In genomic region chr2:168769259-168769658, GRCm38 (mm10) we compare ENCODE assay signal across 27 mouse cellular contexts. TPM values are rescaled to one million over a fixed set of nuclear protein-coding genes. Genes with fewer than 3 reads are reported as not detected.
DNase-seq lines count a peak whose midpoint lies in the region; ATAC-seq and TF ChIP-seq lines count a peak whose summit lies in the region.
"Had no signal": no experiment of that assay in that cellular context is flagged by ENCODE, and none has a peak within 500 bp of the region (broad histone marks: within the 10 kb centered on the region; RNA-seq: fewer than 3 reads in every experiment).

No protein-coding gene starts in this region.

- H3K9ac ChIP-seq in midbrain, postnatal 0 days (replicated peaks; ENCODE audit: low read length, poor library complexity, severe bottlenecking): no peak overlapping the region
- 0 out of 2 replicates have a peak overlapping the region, but pooled peaks have one; percentile 11 for H3K9ac ChIP-seq in ES-Bruce4 (ENCODE audit: low read depth, poor library complexity, severe bottlenecking)
- peak overlapping the region; percentile 15; the same call in 1 of the 2 replicates for H3K9ac ChIP-seq in ES-E14 (ENCODE audit: insufficient read depth, low read depth, low read length, poor library complexity, severe bottlenecking)
- no peak overlapping the region for H3K9ac ChIP-seq in forebrain, postnatal 0 days
- H3K9ac ChIP-seq: embryonic facial prominence, embryonic 12.5 days; embryonic facial prominence, embryonic 15.5 days; forebrain, embryonic 12.5 days had no signal

- no peak for ATAC-seq in midbrain, postnatal 0 days (ENCODE audit: low FRiP score)
- ATAC-seq in forebrain, postnatal 0 days: no peak
- ATAC-seq: forebrain, embryonic 14.5 days; forebrain, embryonic 16.5 days had no signal

- H3K4me1 ChIP-seq in midbrain, embryonic 10.5 days: peaks cover 40% of the 10 kb centered on the region
- H3K4me1 ChIP-seq in midbrain, postnatal 0 days (ENCODE audit: insufficient read depth, low read length): peaks cover 2% of the 10 kb centered on the region; the same call in 1 of the 2 replicates
- peaks cover 8% of the 10 kb centered on the region for H3K4me1 ChIP-seq in ES-Bruce4 (ENCODE audit: control insufficient read depth, insufficient read depth, low read length)
- H3K4me1 ChIP-seq in ES-E14 (ENCODE audit: control insufficient read depth in 2 of 2, insufficient read depth in 2 of 2, low read length in 2 of 2, poor library complexity in 1 of 2): peaks cover 5 to 18% of the 10 kb centered on the region in 2 experiments
- peaks cover 4% of the 10 kb centered on the region; the same call in 1 of the 2 replicates for H3K4me1 ChIP-seq in forebrain, postnatal 0 days (ENCODE audit: insufficient read depth)

- no peaks in the 10 kb centered on the region for H3K9me3 ChIP-seq in midbrain, embryonic 10.5 days (replicated peaks)
- H3K9me3 ChIP-seq in midbrain, postnatal 0 days (ENCODE audit: low read length): no peaks in the 10 kb centered on the region
- H3K9me3 ChIP-seq in ES-Bruce4 (replicated peaks; ENCODE audit: control insufficient read depth, insufficient read depth, low read length, poor library complexity, severe bottlenecking): no peaks in the 10 kb centered on the region
- H3K9me3 ChIP-seq in ES-E14 (ENCODE audit: control insufficient read depth, insufficient read depth, low read depth, low read length): no peaks in the 10 kb centered on the region
- no peaks in the 10 kb centered on the region for H3K9me3 ChIP-seq in forebrain, postnatal 0 days (ENCODE audit: low read length)
- H3K9me3 ChIP-seq: embryonic facial prominence, embryonic 12.5 days; embryonic facial prominence, embryonic 15.5 days; forebrain, embryonic 10.5 days; forebrain, embryonic 12.5 days had no signal

- in situ Hi-C loops in ES-E14 (cut with MboI; ENCODE audit: low sequenced_read_pairs in 2 of 2, unreplicated experiment in 2 of 2): no loop called here

- TF ChIP-seq CTCF in midbrain, postnatal 0 days (IDR thresholded peaks at IDR 0.05): no peak
- no peak for TF ChIP-seq CTCF in ES-Bruce4 (IDR thresholded peaks at IDR 0.05; ENCODE audit: low read depth, low read length)
- no peak for TF ChIP-seq CTCF in forebrain, postnatal 0 days (IDR thresholded peaks at IDR 0.05; ENCODE audit: low read depth)

- H3K27ac ChIP-seq in midbrain, embryonic 10.5 days (replicated peaks): peak overlapping the region; percentile 15; the same call in 1 of the 2 replicates
- H3K27ac ChIP-seq in midbrain, postnatal 0 days (ENCODE audit: low read depth, low read length): no peak overlapping the region
- H3K27ac ChIP-seq in ES-Bruce4 (ENCODE audit: insufficient read depth, low read length) (peak overlapping the region; percentile 97), ES-E14 (ENCODE audit: insufficient read depth, low read depth, low read length, poor library complexity, severe bottlenecking) (peak overlapping the region; percentile 56; the same call in 1 of the 2 replicates)
- no peak overlapping the region for H3K27ac ChIP-seq in forebrain, postnatal 0 days (ENCODE audit: low read depth, low read length)
- H3K27ac ChIP-seq: embryonic facial prominence, embryonic 12.5 days; embryonic facial prominence, embryonic 15.5 days; forebrain, embryonic 10.5 days; forebrain, embryonic 12.5 days had no signal

- peak overlapping the region; percentile 7; the same call in 1 of the 2 replicates for H3K4me3 ChIP-seq in midbrain, embryonic 10.5 days
- no peak overlapping the region for H3K4me3 ChIP-seq in midbrain, postnatal 0 days (ENCODE audit: low read depth, low read length)
- peak overlapping the region; percentile 29 for H3K4me3 ChIP-seq in ES-Bruce4 (ENCODE audit: low read depth, low read length)
- H3K4me3 ChIP-seq in ES-E14 (ENCODE audit: insufficient read depth in 1 of 2, low read depth in 1 of 2, low read length in 2 of 2, poor library complexity in 1 of 2, severe bottlenecking in 1 of 2): no peak overlapping the region
- H3K4me3 ChIP-seq in forebrain, postnatal 0 days (ENCODE audit: low read depth, low read length): no peak overlapping the region
- H3K4me3 ChIP-seq: embryonic facial prominence, embryonic 12.5 days; embryonic facial prominence, embryonic 15.5 days; erythroblast, embryonic 14.5 days; forebrain, embryonic 10.5 days; forebrain, embryonic 12.5 days had no signal

- H3K4me2 ChIP-seq in midbrain, postnatal 0 days (ENCODE audit: low read depth, low read length, poor library complexity, severe bottlenecking): no peak overlapping the region
- H3K4me2 ChIP-seq in forebrain, postnatal 0 days (ENCODE audit: low read depth): no peak overlapping the region; the same call in 1 of the 2 replicates
- H3K4me2 ChIP-seq: embryonic facial prominence, embryonic 12.5 days; embryonic facial prominence, embryonic 15.5 days; forebrain, embryonic 12.5 days had no signal

- no peak for DNase-seq in midbrain, embryonic 10.5 days (ENCODE audit: low spot score)
- no peak for DNase-seq in midbrain, postnatal 0 days (ENCODE audit: low spot score)
- DNase-seq in ES-E14 (ENCODE audit: low read depth, low spot score): peak; percentile 73
- DNase-seq in ZHBTc4 (ENCODE audit: low read depth, low spot score): peak; percentile 86
- no peak for DNase-seq in forebrain, postnatal 0 days
- no peak for DNase-seq in thymus, postnatal 10 days (ENCODE audit: low spot score in 2 of 2)
- no peak for DNase-seq in thymus, postnatal 36 days
- DNase-seq: adrenal gland, adult 8-10 months; adrenal gland, postnatal 14 days; adrenal gland, postnatal 36 days; cerebellum, adult 11-12 months; cerebellum, adult 2 months; cerebellum, adult 9-10 months; cerebellum, postnatal 10 days; cerebellum, postnatal 36 days; embryo, embryonic 11 days had no signal

- peaks cover 31% of the 10 kb centered on the region for H3K27me3 ChIP-seq in midbrain, embryonic 10.5 days (ENCODE audit: low read depth, poor library complexity, severe bottlenecking)
- H3K27me3 ChIP-seq in midbrain, postnatal 0 days (ENCODE audit: insufficient read depth, low read length): peaks cover 22% of the 10 kb centered on the region
- no peaks in the 10 kb centered on the region for H3K27me3 ChIP-seq in ES-Bruce4 (ENCODE audit: control insufficient read depth, insufficient read depth, low read length, poor library complexity, severe bottlenecking)
- H3K27me3 ChIP-seq in forebrain, postnatal 0 days (ENCODE audit: insufficient read depth, low read length): peaks cover 46% of the 10 kb centered on the region

- 34% methylated on average over 8 of the region's 8 CpGs for WGBS in midbrain, embryonic 10.5 days
- 32% methylated on average over 8 of the region's 8 CpGs for whole genome bisulfite sequencing in midbrain, postnatal 0 days
- WGBS in forebrain, postnatal 0 days: 31% methylated on average over 8 of the region's 8 CpGs

- TF ChIP-seq EP300 in ES-Bruce4 (IDR thresholded peaks at IDR 0.05; ENCODE audit: insufficient read depth, low read depth, low read length): peak; percentile 89

- TF ChIP-seq POLR2A in ES-Bruce4 (IDR thresholded peaks at IDR 0.05; ENCODE audit: insufficient read depth, low read length): no peak

- no peaks in the 10 kb centered on the region for H3K36me3 ChIP-seq in midbrain, embryonic 10.5 days
- peaks cover 4% of the 10 kb centered on the region; the same call in 1 of the 2 replicates for H3K36me3 ChIP-seq in midbrain, postnatal 0 days (ENCODE audit: insufficient read depth, low read length)
- H3K36me3 ChIP-seq in ES-Bruce4 (ENCODE audit: control insufficient read depth, insufficient read depth, low read length, poor library complexity, severe bottlenecking) (no peaks in the 10 kb centered on the region), ES-E14 (ENCODE audit: control insufficient read depth, insufficient read depth, low read length, poor library complexity, severe bottlenecking) (no peaks in the 10 kb centered on the region)
- no peaks in the 10 kb centered on the region; the same call in 1 of the 2 replicates for H3K36me3 ChIP-seq in forebrain, postnatal 0 days (ENCODE audit: insufficient read depth)
- H3K36me3 ChIP-seq: embryonic facial prominence, embryonic 12.5 days; embryonic facial prominence, embryonic 15.5 days; forebrain, embryonic 10.5 days; forebrain, embryonic 12.5 days had no signal

TF ChIP-seq in ES-E14, 5 proteins besides CTCF, POLR2A, EP300 and RAD21:
- TF ChIP-seq ZC3H11A (IDR thresholded peaks at IDR 0.05; ENCODE audit: borderline replicate concordance, low read depth, low read length): no peak
- TF ChIP-seq MAFK (IDR thresholded peaks at IDR 0.05; ENCODE audit: insufficient read depth, low read depth, low read length): no peak
- TF ChIP-seq ZNF384 (IDR thresholded peaks at IDR 0.05; ENCODE audit: low read depth, low read length): no peak
- no peak for TF ChIP-seq CHD2 (IDR thresholded peaks at IDR 0.05; ENCODE audit: low read depth, low read length)
- no peak for TF ChIP-seq HCFC1 (IDR thresholded peaks at IDR 0.05; ENCODE audit: borderline replicate concordance, insufficient read depth, low read length)
TF ChIP-seq in ES-E14: peak in this region for 0.

RNA-seq across cellular contexts. Expression of gene Sall4, which starts 1.5 kb away (rescaled TPM):
- 53.9 and 74.3 TPM in 2 replicates for polyA plus RNA-seq in midbrain, embryonic 10.5 days (2016; fragmentation: Nextera tagmentation; extraction: Ambion mirVana)
- 0.60 and 1.8 TPM in 2 replicates for total RNA-seq in midbrain, postnatal 0 days (2014; rRNA removed)
- polyA plus RNA-seq in midbrain, postnatal 0 days (2015; fragmentation: Nextera tagmentation; extraction: Ambion mirVana): 0.54 and 0.87 TPM in 2 replicates
- 244 and 245 TPM in 2 replicates for polyA plus RNA-seq in ES-Bruce4 (2011; ENCODE audit: insufficient read depth, insufficient read length, low read depth, missing spikeins)
- total RNA-seq in ES-E14 (2012; rRNA removed): 119 and 143 TPM in 2 replicates
- 0.10 and 0.31 TPM in 2 replicates for total RNA-seq in forebrain, postnatal 0 days (2014; rRNA removed)
- 0.05 and 0.06 TPM in 2 replicates for polyA plus RNA-seq in forebrain, postnatal 0 days (2015; fragmentation: Nextera tagmentation; extraction: Ambion mirVana)
- total RNA-seq: adrenal gland, postnatal 14 days; adrenal gland, postnatal 36 days; common myeloid progenitor, adult 5-6 weeks; MEL had no signal
- polyA plus RNA-seq: C2C12 had no signal

RNA-seq across cellular contexts. Expression of gene Atp9a, which starts 27.1 kb away (rescaled TPM):
- 15.5 and 23.0 TPM in 2 replicates for polyA plus RNA-seq in midbrain, embryonic 10.5 days (2016; fragmentation: Nextera tagmentation; extraction: Ambion mirVana)
- total RNA-seq in midbrain, postnatal 0 days (2014; rRNA removed): 600 and 607 TPM in 2 replicates
- polyA plus RNA-seq in midbrain, postnatal 0 days (2015; fragmentation: Nextera tagmentation; extraction: Ambion mirVana): 159 and 163 TPM in 2 replicates
- polyA plus RNA-seq in ES-Bruce4 (2011; ENCODE audit: insufficient read depth, insufficient read length, low read depth, missing spikeins): 28.9 and 29.3 TPM in 2 replicates
- total RNA-seq in ES-E14 (2012; rRNA removed): 41.5 and 84.5 TPM in 2 replicates
- 397 and 497 TPM in 2 replicates for total RNA-seq in forebrain, postnatal 0 days (2014; rRNA removed)
- 124 and 143 TPM in 2 replicates for polyA plus RNA-seq in forebrain, postnatal 0 days (2015; fragmentation: Nextera tagmentation; extraction: Ambion mirVana)
- total RNA-seq: common myeloid progenitor, adult 5-6 weeks; MEL had no signal

Comparison
In these comparisons a context has a peak if more than half of its experiments do, and no peak if none do; other contexts are left out.
1. H3K27ac ChIP-seq: peak in midbrain, embryonic 10.5 days (single experiment), ES-Bruce4 (single experiment) and ES-E14 (single experiment); none in midbrain, postnatal 0 days (single experiment) and forebrain, postnatal 0 days (single experiment).
2. H3K4me3 ChIP-seq: peak in midbrain, embryonic 10.5 days (single experiment) and ES-Bruce4 (single experiment); none in midbrain, postnatal 0 days (single experiment), ES-E14 (0 of 2) and forebrain, postnatal 0 days (single experiment).
3. RNA of gene Sall4, which starts 1.5 kb away (polyA plus RNA-seq): 244 to 245 TPM in ES-Bruce4 and 53.9 to 74.3 TPM in midbrain, embryonic 10.5 days; 0.54 to 0.87 TPM in midbrain, postnatal 0 days and 0.05 to 0.06 TPM in forebrain, postnatal 0 days; every median in the first group is over 10 times any median in the second.
4. DNase-seq: peak in ES-E14 (single experiment) and ZHBTc4 (single experiment); none in midbrain, embryonic 10.5 days (single experiment), midbrain, postnatal 0 days (single experiment), forebrain, postnatal 0 days (single experiment), thymus, postnatal 10 days (0 of 2) and thymus, postnatal 36 days (0 of 2).
5. H3K9ac ChIP-seq: peak in ES-Bruce4 (single experiment) and ES-E14 (single experiment); none in midbrain, postnatal 0 days (single experiment) and forebrain, postnatal 0 days (single experiment).